In genomic region chr3:146216561-146216960, GRCm38 (mm10) we compare ENCODE assay signal across 20 mouse cellular contexts. TPM values are rescaled to one million over a fixed set of nuclear protein-coding genes. Genes with fewer than 3 reads are reported as not detected.
"Had no signal": no experiment of that assay in that cellular context is flagged by ENCODE, and none has a peak within 500 bp of the region (broad histone marks: within the 10 kb centered on the region; RNA-seq: fewer than 3 reads in every experiment).

No protein-coding gene starts in this region.

- ATAC-seq: midbrain, embryonic 13.5 days; midbrain, embryonic 16.5 days had no signal

- H3K36me3 ChIP-seq: liver, embryonic 13.5 days; midbrain, embryonic 10.5 days; midbrain, embryonic 13.5 days had no signal

- H3K9ac ChIP-seq: liver, embryonic 13.5 days; midbrain, embryonic 13.5 days had no signal

- DNase-seq: kidney, adult 11 months; kidney, adult 8-10 months; kidney, postnatal 14 days; kidney, postnatal 4 days; liver, embryonic 13.5 days; lung, adult 2 months; lung, postnatal 14 days; lung, postnatal 4 days; right cerebral cortex, adult 18-20 months; right cerebral cortex, postnatal 14 days; right cerebral cortex, postnatal 4 days; spleen, adult 18-20 months; thymus, adult 18-20 months; thymus, postnatal 36 days had no signal

- H3K4me1 ChIP-seq: liver, embryonic 13.5 days had no signal

- H3K4me3 ChIP-seq: liver, embryonic 13.5 days; megakaryocyte, embryonic 14.5 days; midbrain, embryonic 10.5 days; midbrain, embryonic 13.5 days; myocyte had no signal

- H3K27ac ChIP-seq: liver, embryonic 13.5 days; midbrain, embryonic 10.5 days; midbrain, embryonic 13.5 days had no signal

- H3K4me2 ChIP-seq: liver, embryonic 13.5 days; midbrain, embryonic 13.5 days had no signal

- H3K9me3 ChIP-seq: liver, embryonic 13.5 days; megakaryocyte, embryonic 14.5 days; midbrain, embryonic 10.5 days; midbrain, embryonic 13.5 days had no signal

RNA-seq across cellular contexts. Expression of gene Lpar3, which starts 4.2 kb away (rescaled TPM):
- total RNA-seq: monocyte, adult 5-6 weeks had no signal
